Mouse (Mus musculus) ovary, postnatal 10 days (tissue): Measurements from ENCODE around the gene Wdr5.

ENCODE experiments used
- DNase-seq: peaks from one replicate; pipeline ENCODE4 v3.0.0; 2022; ENCODE audit warnings: low spot score

Wdr5 gene

GRCm38 (mm10) chr2:27552620-27553287, 37.8 kb downstream of the Wdr5 start:
- DNase-seq: peak; percentile 67

GRCm38 (mm10) chr2:27554308-27554707, 39.4 kb downstream of the Wdr5 start:
- no peak for DNase-seq

- no peak for DNase-seq
Observed at GRCm38 (mm10) chr2:27556921-27557320, 42.0 kb downstream of the Wdr5 start.

- no peak for DNase-seq
Observed at GRCm38 (mm10) chr2:27560708-27561123, 45.8 kb downstream of the Wdr5 start.

- no peak for DNase-seq
Observed at GRCm38 (mm10) chr2:27561159-27561558, 46.2 kb downstream of the Wdr5 start.

- no peak for DNase-seq
Observed at GRCm38 (mm10) chr2:27561829-27562228, 46.9 kb downstream of the Wdr5 start.

- DNase-seq: no peak
Observed at GRCm38 (mm10) chr2:27563641-27564148, 48.7 kb downstream of the Wdr5 start.

- no peak for DNase-seq
Observed at GRCm38 (mm10) chr2:27564694-27565093, 49.7 kb downstream of the Wdr5 start.

GRCm38 (mm10) chr2:27565316-27566103, 50.6 kb downstream of the Wdr5 start:
- DNase-seq: no peak

GRCm38 (mm10) chr2:27570856-27571255, 55.9 kb downstream of the Wdr5 start:
- no peak for DNase-seq

GRCm38 (mm10) chr2:27572261-27572793, 57.4 kb downstream of the Wdr5 start:
- DNase-seq: no peak

GRCm38 (mm10) chr2:27572928-27573627, 58.1 kb downstream of the Wdr5 start:
- DNase-seq: no peak

GRCm38 (mm10) chr2:27573628-27573966, 58.6 kb downstream of the Wdr5 start:
- no peak for DNase-seq

- no peak for DNase-seq
Observed at GRCm38 (mm10) chr2:27576416-27576815, 61.5 kb downstream of the Wdr5 start.

GRCm38 (mm10) chr2:27578552-27578951, 63.6 kb downstream of the Wdr5 start:
- DNase-seq: no peak

- DNase-seq: no peak
Observed at GRCm38 (mm10) chr2:27582112-27582511, 67.2 kb downstream of the Wdr5 start.

GRCm38 (mm10) chr2:27583019-27583418, 68.1 kb downstream of the Wdr5 start:
- DNase-seq: no peak

GRCm38 (mm10) chr2:27584546-27584945, 69.6 kb downstream of the Wdr5 start:
- DNase-seq: no peak
